Mouse (Mus musculus) adipocyte (in vitro differentiated cells): ENCODE results near the gene Hp1bp3.

ENCODE experiments used
- DNase-seq: peaks from one replicate; pipeline ENCODE4 v3.0.0-alpha.2; 2016; ENCODE audit warnings: low spot score

The Hp1bp3 gene

GRCm38 (mm10) chr4:138216200-138216890 lies at the start of gene Hp1bp3:
Gene Hp1bp3 (plus strand): TSS chr4:138216296.
- peak; percentile 59 for DNase-seq

DNA sequence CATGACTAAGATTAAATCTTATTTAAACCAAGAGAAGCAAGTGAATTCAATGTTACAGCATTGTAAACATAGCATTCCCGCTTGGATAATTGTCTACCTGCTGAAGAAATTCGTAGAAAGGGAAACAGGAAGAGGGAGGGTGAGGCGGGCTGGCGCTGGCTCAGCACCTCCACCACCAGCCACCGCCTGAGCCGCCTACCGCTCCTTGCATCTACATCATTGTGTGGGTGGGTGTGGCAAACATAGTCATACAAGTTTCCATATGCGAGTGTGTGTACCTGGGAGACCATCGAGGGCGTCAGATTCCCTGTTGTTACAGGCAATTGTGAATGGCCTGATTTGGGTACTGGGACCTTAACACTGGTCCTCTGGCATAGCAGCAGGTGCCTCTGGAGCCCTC lies 49.6 kb upstream of the Hp1bp3 start:
- no peak for DNase-seq

DNA sequence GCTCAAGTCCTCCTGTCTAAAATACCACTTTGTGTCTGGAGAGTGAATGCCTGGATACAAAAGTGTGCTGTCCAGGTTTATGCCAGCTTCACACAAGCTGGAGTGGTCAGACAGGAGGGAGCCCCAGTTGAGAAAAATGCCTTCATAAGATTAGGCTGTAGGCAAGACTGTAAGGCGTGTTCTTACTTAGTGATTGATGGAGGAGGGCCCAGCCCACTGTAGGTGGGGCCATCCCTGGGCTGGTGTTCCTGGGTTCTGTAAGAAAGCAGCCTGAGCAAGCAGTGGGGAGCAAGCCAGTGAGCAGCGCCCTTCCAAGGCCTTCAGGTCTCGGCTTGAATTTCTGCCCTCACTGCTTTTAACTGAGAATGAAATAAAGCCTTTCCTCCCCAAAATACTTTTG lies 47.9 kb upstream of the Hp1bp3 start:
- no peak for DNase-seq

DNA sequence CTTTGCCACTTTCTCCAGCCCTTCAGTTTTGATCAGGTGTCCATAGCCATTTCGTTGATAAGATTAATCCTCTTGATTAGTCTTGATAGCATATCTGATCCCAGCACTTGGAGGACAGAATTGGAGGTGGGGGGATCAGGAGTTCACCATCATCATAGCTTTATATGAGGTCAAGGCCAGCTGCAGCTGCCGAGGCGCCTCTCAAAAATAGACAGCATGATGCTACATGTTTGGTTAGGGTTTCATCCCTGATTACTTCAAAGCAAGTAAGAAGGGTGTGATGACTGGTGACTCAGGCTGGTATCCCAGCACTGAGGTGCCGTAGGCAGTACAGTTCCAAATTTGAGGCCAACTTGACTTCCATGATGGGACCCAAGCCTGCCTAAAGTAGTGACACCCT lies 46.7 kb upstream of the Hp1bp3 start:
- no peak for DNase-seq

- DNase-seq: no peak
Observed at GRCm38 (mm10) chr4:138172686-138173085, 43.4 kb upstream of the Hp1bp3 start.

- DNase-seq: no peak
Observed at GRCm38 (mm10) chr4:138179391-138179790, 36.7 kb upstream of the Hp1bp3 start.

GRCm38 (mm10) chr4:138180719-138181118 lies 35.4 kb upstream of the Hp1bp3 start:
- no peak for DNase-seq

DNA sequence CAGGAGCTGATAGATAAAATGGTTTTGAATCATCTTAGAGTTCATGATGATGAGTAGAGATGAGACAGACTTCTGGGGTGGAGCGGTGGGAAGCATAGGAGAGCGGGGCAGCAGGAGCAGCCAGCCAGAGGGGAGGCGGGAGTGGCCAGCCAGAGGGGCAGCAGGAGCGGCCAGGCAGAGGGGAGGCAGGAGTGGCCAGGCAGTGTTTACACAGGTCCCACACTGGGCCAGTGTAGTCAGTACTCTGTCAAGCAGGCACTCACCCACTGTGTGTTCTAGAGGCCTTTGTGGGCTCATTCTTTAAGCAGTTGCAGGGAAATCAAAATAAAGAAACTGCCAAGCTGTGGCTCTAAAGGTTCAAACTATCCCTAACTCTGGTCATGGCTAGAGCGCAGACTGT lies 32.0 kb upstream of the Hp1bp3 start:
- no peak for DNase-seq

DNA sequence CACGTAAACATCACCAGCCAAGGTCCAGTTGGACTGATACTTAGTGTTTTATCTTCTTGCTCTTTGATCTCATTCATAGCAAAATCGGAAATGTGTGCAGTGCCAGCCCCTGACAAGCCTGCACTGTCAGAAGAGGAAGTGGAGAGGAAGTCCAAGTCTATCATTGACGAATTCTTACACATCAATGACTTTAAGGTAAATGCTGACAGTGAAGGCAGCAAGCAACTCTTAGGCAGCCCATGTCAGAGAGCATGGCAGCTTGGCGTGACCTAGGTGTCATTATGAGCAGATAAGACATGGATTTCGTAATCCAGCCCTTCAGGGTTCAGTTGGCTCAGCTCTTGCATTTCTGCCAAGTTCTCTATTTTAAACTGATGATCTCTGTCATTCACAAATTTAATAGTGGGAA lies 31.5 kb upstream of the Hp1bp3 start:
- DNase-seq: peak; percentile 6

DNA sequence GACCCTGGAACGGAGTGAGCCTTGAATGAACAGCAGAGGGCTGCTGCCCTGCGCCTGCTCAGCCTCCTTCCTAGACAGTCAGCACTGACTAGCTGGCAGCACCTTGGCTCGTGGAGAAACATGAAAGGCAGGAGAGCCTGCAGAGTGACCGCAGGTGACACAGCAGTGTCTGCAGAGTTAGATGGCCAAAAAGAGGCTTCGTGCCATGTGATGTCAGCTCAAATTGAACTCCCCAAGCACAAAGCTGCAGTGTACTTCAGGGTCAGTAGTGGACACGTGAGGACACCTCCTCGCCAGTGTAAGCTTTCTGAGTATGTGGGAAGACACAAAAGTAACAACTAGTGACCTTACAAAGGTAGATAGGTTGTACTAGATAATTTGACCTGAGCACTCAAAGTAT lies 30.1 kb upstream of the Hp1bp3 start:
- DNase-seq: no peak

GRCm38 (mm10) chr4:138187995-138188394 lies 28.1 kb upstream of the Hp1bp3 start:
- no peak for DNase-seq

DNA sequence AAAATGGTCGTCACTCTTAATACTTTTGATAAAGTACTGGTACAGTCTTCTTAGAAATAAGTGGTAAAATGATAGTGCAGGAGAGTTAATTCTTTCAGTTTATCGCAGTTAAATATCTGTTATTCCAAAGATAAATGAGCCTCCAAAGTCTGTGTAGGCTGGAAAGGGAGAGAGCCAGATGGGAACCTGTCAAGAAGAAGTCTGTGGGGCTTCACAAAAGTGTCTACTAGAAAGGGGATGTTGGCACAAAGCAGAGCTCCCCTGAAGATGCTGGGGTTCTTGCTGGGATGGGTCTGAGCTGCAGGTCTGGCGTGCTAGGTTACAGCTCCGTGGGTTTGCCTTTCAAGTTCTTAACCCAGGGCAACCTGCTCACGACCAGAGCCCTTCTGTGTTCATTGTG lies 23.5 kb upstream of the Hp1bp3 start:
- no peak for DNase-seq

- no peak for DNase-seq
Observed at GRCm38 (mm10) chr4:138200769-138201168, 15.3 kb upstream of the Hp1bp3 start.

DNA sequence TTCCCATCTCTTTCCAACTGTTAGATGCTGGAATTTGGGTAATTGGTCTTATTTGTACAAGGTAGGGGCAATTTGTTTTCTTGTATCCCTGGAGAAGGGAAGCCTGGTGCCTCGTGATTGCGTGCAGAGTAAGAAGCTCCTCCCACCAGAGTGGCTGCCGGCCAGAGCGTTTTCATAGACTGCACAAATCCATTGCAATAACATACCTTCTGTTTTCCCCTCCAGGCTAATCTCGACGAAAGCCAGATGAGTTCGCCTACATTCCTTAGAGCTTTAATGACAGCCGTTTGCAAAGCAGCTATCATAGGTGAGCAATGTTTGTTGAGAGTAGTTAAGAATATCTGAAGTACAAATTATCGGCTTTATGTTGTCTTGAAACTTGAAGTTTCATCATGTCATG lies 14.4 kb upstream of the Hp1bp3 start:
- DNase-seq: no peak

GRCm38 (mm10) chr4:138210116-138210515 lies 6.0 kb upstream of the Hp1bp3 start:
- no peak for DNase-seq

- DNase-seq: peak; percentile 61
Observed at GRCm38 (mm10) chr4:138213861-138214260, 2.2 kb upstream of the Hp1bp3 start.

GRCm38 (mm10) chr4:138215671-138216199 lies 361 bp upstream of the Hp1bp3 start:
- DNase-seq: no peak

DNA sequence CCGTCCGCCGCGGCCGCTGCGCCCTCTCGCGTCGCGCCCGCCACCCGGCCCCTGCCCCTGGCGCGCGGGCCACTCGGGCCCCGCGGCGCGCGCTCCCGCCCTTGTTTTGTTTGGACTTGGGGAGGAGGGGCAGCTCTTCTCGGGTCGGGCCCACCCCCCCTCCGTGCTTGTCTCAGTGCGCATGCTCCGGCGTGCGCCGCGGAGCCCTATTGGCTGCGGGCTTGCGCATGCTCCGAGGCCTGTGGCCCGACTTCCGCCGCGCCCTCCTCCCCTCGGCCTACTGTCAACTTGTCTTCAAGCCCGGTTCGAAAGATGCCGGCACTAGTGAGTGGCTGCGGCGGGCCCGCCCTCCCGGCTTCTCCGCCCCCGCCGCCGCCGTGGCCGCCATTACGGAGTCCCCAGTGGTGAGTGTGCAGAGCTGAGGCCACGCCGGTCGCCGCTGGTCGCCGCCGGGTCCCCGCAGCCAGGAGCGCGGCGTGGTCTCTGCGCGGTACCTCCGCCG lies 846 bp downstream of the Hp1bp3 start:
- peak; percentile 97 for DNase-seq

DNA sequence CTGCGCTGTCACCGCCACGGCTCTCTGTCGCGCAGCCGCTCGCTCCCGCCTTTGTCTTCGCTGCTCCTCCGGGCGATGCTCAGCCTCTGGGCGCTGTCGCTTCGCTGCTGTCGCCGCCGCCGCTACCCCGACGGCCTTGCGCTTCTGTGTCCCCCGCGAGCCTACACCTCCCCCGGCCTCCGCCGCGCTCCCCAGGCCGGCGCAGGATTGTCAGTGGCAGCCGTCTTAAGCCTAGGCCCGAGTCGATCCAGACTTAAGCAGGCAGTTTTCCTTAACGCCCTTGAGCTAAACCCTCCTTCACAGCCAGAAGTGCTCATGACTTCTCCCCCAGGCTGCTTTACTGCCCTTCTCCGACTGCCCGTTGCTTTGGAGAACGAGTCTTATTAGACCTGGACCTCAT lies 1.3 kb downstream of the Hp1bp3 start:
- DNase-seq: peak; percentile 34

- DNase-seq: no peak
Observed at GRCm38 (mm10) chr4:138217951-138218685, 2.0 kb downstream of the Hp1bp3 start.

DNA sequence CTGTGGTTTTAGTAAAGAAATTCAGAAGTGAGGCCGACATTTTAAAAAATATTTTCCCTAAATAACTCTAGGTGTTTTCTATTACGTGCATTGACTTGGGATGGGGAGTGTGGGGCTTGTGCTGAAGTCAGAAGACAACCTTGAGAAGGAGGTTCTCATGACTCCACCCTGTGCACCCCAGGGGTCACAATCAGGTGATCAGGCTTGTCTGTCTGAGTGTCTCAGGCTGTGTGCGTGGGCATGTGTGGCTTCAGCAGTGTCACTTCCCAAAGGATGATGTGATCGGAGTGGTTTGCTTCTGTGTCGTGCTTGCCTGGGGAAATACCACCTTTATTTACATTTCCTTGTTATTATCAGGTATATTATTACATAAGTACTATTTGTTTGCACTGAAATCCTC lies 3.2 kb downstream of the Hp1bp3 start:
- DNase-seq: no peak

DNA sequence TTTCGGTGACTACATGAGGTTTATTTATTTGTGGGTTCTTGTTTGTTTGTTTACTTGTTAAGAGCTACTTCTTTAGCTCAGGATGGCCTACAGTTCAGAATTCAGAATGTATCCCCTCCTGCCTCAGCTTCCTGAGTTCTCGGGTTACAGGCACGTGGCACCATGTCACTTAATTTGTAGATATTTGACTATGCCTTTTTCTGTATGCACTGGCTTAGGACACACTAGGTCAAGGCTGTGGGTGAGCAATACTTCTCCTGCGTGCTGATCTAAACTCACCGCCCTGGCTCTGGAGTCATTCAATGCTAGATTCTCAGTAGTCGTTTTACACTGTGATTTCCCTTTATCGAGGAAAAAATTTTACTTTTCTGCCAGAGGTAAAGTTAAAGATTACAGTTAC lies 4.7 kb downstream of the Hp1bp3 start:
- DNase-seq: no peak

DNA sequence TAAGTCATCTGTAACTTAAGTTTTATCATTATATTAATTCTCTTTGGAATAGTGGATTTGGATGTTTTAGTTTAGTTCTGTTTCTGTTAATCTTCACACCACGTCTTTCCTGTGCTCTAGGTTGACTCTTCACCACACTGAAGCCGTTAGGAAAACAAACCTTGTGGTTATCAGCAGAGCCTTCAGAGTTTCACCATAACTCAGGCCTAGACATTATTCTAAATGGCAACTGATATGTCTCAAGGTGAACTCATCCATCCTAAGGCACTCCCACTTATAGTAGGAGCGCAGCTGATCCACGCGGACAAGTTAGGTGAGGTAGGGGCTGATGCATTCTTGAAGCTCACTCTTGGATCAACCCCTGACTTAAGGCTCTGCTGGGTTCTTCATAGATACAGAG lies 5.3 kb downstream of the Hp1bp3 start:
- DNase-seq: no peak
